Mouse (Mus musculus): ENCODE data around the gene Wwc1.

- TF ChIP-seq POLR2A (IDR thresholded peaks at IDR 0.05; ENCODE audit: borderline replicate concordance, insufficient read depth, low read length) (no peak), CTCF (IDR thresholded peaks at IDR 0.05; ENCODE audit: borderline replicate concordance, insufficient read depth, low read depth, low read length) (no peak)
These were observed 116.7 kb downstream of the Wwc1 start for GRCm38 (mm10) chr11:35863653-35864052.

All from cerebellum, adult 2 months (tissue).